Comparison of ENCODE assay signal across 9 mouse cellular contexts in genomic region chr13:12542006-12542981, GRCm38 (mm10). TPM values are rescaled to one million over a fixed set of nuclear protein-coding genes. Genes with fewer than 3 reads are reported as not detected.
DNase-seq lines count a peak whose midpoint lies in the region; ATAC-seq lines count a peak whose summit lies in the region.
"Had no signal": no experiment of that assay in that cellular context is flagged by ENCODE, and none has a peak within 500 bp of the region (broad histone marks: within the 10 kb centered on the region; RNA-seq: fewer than 3 reads in every experiment).

No protein-coding gene starts in this region.

- H3K9ac ChIP-seq in heart, embryonic 12.5 days = no peak overlapping the region
- no peak overlapping the region for H3K9ac ChIP-seq in kidney, embryonic 15.5 days
- H3K9ac ChIP-seq in lung, embryonic 16.5 days (ENCODE audit: low read length) = no peak overlapping the region

- DNase-seq in urinary bladder, adult 18-20 months (ENCODE audit: low spot score in 2 of 2) = peak; percentile 53 to 70
- no peak for DNase-seq in urinary bladder, postnatal 10 days (ENCODE audit: low spot score)
- DNase-seq in embryonic facial prominence, embryonic 10.5 days (ENCODE audit: low spot score) = peak; percentile 82
- peak; percentile 53 for DNase-seq in ovary, adult 18-20 months (ENCODE audit: low spot score)
- peak; percentile 68 for DNase-seq in yolk sac, embryonic 10.5 days (ENCODE audit: low spot score)

- H3K36me3 ChIP-seq in embryonic facial prominence, embryonic 10.5 days (replicated peaks) = no peaks in the 10 kb centered on the region
- H3K36me3 ChIP-seq in heart, embryonic 12.5 days = no peaks in the 10 kb centered on the region
- no peaks in the 10 kb centered on the region for H3K36me3 ChIP-seq in kidney, embryonic 15.5 days
- H3K36me3 ChIP-seq in lung, embryonic 16.5 days (ENCODE audit: control insufficient read depth, insufficient read depth, low read length) = no peaks in the 10 kb centered on the region

- H3K27ac ChIP-seq in embryonic facial prominence, embryonic 10.5 days (replicated peaks) = no peak overlapping the region
- H3K27ac ChIP-seq in heart, embryonic 12.5 days (ENCODE audit: poor library complexity, severe bottlenecking) = no peak overlapping the region
- H3K27ac ChIP-seq in kidney, embryonic 15.5 days = no peak overlapping the region
- no peak overlapping the region for H3K27ac ChIP-seq in lung, embryonic 16.5 days (ENCODE audit: low read length)

- H3K9me3 ChIP-seq in embryonic facial prominence, embryonic 10.5 days = no peaks in the 10 kb centered on the region
- H3K9me3 ChIP-seq in heart, embryonic 12.5 days (replicated peaks) = no peaks in the 10 kb centered on the region
- no peaks in the 10 kb centered on the region for H3K9me3 ChIP-seq in kidney, embryonic 15.5 days (replicated peaks)
- H3K9me3 ChIP-seq in lung, embryonic 16.5 days (ENCODE audit: control insufficient read depth, low read length) = no peaks in the 10 kb centered on the region

- H3K4me1 ChIP-seq in embryonic facial prominence, embryonic 10.5 days = peaks cover 18% of the 10 kb centered on the region
- peaks cover 14% of the 10 kb centered on the region for H3K4me1 ChIP-seq in heart, embryonic 12.5 days (replicated peaks)
- peaks cover 9% of the 10 kb centered on the region for H3K4me1 ChIP-seq in kidney, embryonic 15.5 days
- H3K4me1 ChIP-seq in lung, embryonic 16.5 days (replicated peaks; ENCODE audit: control insufficient read depth, insufficient read depth, low read length) = peaks cover 11% of the 10 kb centered on the region; the same call in 1 of the 2 replicates

- ATAC-seq in heart, embryonic 12.5 days (ENCODE audit: insufficient number of reproducible peaks, low FRiP score) = peak; percentile 36
- peak; percentile 95 for ATAC-seq in kidney, embryonic 15.5 days (replicated peaks; ENCODE audit: low FRiP score)
- peak; percentile 94 for ATAC-seq in lung, embryonic 16.5 days (ENCODE audit: low read depth)

- peak overlapping the region; percentile 36; the same call in 1 of the 2 replicates for H3K4me3 ChIP-seq in embryonic facial prominence, embryonic 10.5 days
- H3K4me3 ChIP-seq in heart, embryonic 12.5 days = peak overlapping the region; percentile 9; the same call in 1 of the 2 replicates
- H3K4me3 ChIP-seq in kidney, embryonic 15.5 days (replicated peaks) = no peak overlapping the region
- peak overlapping the region; percentile 17; the same call in 1 of the 2 replicates for H3K4me3 ChIP-seq in lung, embryonic 16.5 days (ENCODE audit: low read length)
- H3K4me3 ChIP-seq: erythroblast, embryonic 14.5 days had no signal

- peak overlapping the region; percentile 60 for H3K4me2 ChIP-seq in heart, embryonic 12.5 days
- H3K4me2 ChIP-seq in kidney, embryonic 15.5 days = peak overlapping the region; percentile 51
- H3K4me2 ChIP-seq in lung, embryonic 16.5 days (ENCODE audit: low read depth, low read length) = peak overlapping the region; percentile 54

- 10% methylated on average over 23 of the region's 23 CpGs for WGBS in embryonic facial prominence, embryonic 10.5 days
- WGBS in heart, embryonic 12.5 days = 8% methylated on average over 23 of the region's 23 CpGs
- 7% methylated on average over 23 of the region's 23 CpGs for WGBS in kidney, embryonic 15.5 days
- WGBS in lung, embryonic 16.5 days = 3% methylated on average over 23 of the region's 23 CpGs

- H3K27me3 ChIP-seq in embryonic facial prominence, embryonic 10.5 days (replicated peaks; ENCODE audit: low read depth, poor library complexity, severe bottlenecking) = peaks cover 12% of the 10 kb centered on the region; the same call in 1 of the 2 replicates
- H3K27me3 ChIP-seq in heart, embryonic 12.5 days (replicated peaks) = no peaks in the 10 kb centered on the region; the same call in 1 of the 2 replicates
- peaks cover 3% of the 10 kb centered on the region; the same call in 1 of the 2 replicates for H3K27me3 ChIP-seq in kidney, embryonic 15.5 days
- H3K27me3 ChIP-seq in lung, embryonic 16.5 days (ENCODE audit: control insufficient read depth, insufficient read depth, low read depth, low read length) = no peaks in the 10 kb centered on the region

RNA-seq across cellular contexts. Expression of gene Edaradd, which starts 22.1 kb away (rescaled TPM):
- polyA plus RNA-seq in embryonic facial prominence, embryonic 10.5 days (2016; fragmentation: Nextera tagmentation; extraction: Ambion mirVana) = 2.6 and 2.7 TPM in 2 replicates
- 0.57 and 0.66 TPM in 2 replicates for polyA plus RNA-seq in heart, embryonic 12.5 days (2016; fragmentation: Nextera tagmentation; extraction: Ambion mirVana)
- 2.4 TPM in 2 replicates for polyA plus RNA-seq in kidney, embryonic 15.5 days (2015; fragmentation: Nextera tagmentation; extraction: Ambion mirVana)
- 1.0 and 1.1 TPM in 2 replicates for polyA plus RNA-seq in lung, embryonic 16.5 days (2015; fragmentation: Nextera tagmentation; extraction: Ambion mirVana)
- polyA plus RNA-seq: erythroblast, embryonic 14.5 days had no signal

RNA-seq across cellular contexts. Expression of gene Ero1lb, which starts 23.4 kb away (rescaled TPM):
- polyA plus RNA-seq in embryonic facial prominence, embryonic 10.5 days (2016; fragmentation: Nextera tagmentation; extraction: Ambion mirVana) = 7.4 and 7.5 TPM in 2 replicates
- 7.8 and 7.9 TPM in 2 replicates for polyA plus RNA-seq in heart, embryonic 12.5 days (2016; fragmentation: Nextera tagmentation; extraction: Ambion mirVana)
- polyA plus RNA-seq in kidney, embryonic 15.5 days (2015; fragmentation: Nextera tagmentation; extraction: Ambion mirVana) = 7.7 TPM in 2 replicates
- 8.4 and 8.5 TPM in 2 replicates for polyA plus RNA-seq in lung, embryonic 16.5 days (2015; fragmentation: Nextera tagmentation; extraction: Ambion mirVana)
- polyA plus RNA-seq: erythroblast, embryonic 14.5 days had no signal

Comparison
In these comparisons a context has a peak if more than half of its experiments do, and no peak if none do; other contexts are left out.
1. ATAC-seq: peak in every context shown above with its lines; median percentile 95 in kidney, embryonic 15.5 days; 94 in lung, embryonic 16.5 days; 36 in heart, embryonic 12.5 days.